Mouse (Mus musculus) liver, embryonic 14.5 days (tissue): Measurements from ENCODE around the gene Gm14137. TPM values are rescaled to one million over a fixed set of nuclear protein-coding genes. Genes with fewer than 3 reads are reported as not detected.

Source experiments
- ATAC-seq: fragments of 200-750 bp; cut with Nextera tagmentation; 2 replicates; pipeline ENCODE4 v1.8.0; 2017; ENCODE audit warnings: moderate number of reproducible peaks, mild to moderate bottlenecking, moderate library complexity; ENCODE audit not compliant: insufficient read depth
- DNase-seq, 3 experiments: peaks; one replicate each; pipeline ENCODE4 v3.0.0-alpha.2; 2012 to 2013; ENCODE audit warnings: low read depth in 3 of 3, low spot score in 3 of 3
- H3K27ac ChIP-seq: fragments of 300-500 bp; sonication (generic); 2 replicates; pipeline ENCODE4 v1.5.1; 2014; ENCODE audit warnings: moderate library complexity, mild to moderate bottlenecking, control low read depth, inconsistent platforms
- H3K27me3 ChIP-seq: fragments of 300-500 bp; sonication (generic); 2 replicates; pipeline ENCODE4 v1.6.1; 2014; ENCODE audit warnings: mild to moderate bottlenecking, low read length, moderate library complexity; ENCODE audit not compliant: control insufficient read depth, insufficient read depth
- H3K36me3 ChIP-seq: fragments of 300-500 bp; sonication (generic); replicated peaks from 2 replicates; pipeline ENCODE4 v1.6.1; 2014; ENCODE audit warnings: low read depth; ENCODE audit not compliant: control insufficient read depth, insufficient read depth
- H3K4me1 ChIP-seq, 2 experiments: fragments of 200-500 bp in 1 of 2; fragments of 300-500 bp in 1 of 2; sonication (generic) in 1 of 2; replicated peaks; 2 replicates each; pipeline ENCODE4 v1.6.1; 2012 to 2014; ENCODE audit warnings: antibody characterized with exemption in 1 of 2, inconsistent platforms in 1 of 2, low read length in 1 of 2; ENCODE audit not compliant: control insufficient read depth in 2 of 2, insufficient read depth in 2 of 2
- H3K4me2 ChIP-seq: fragments of 300-500 bp; sonication (generic); 2 replicates; pipeline ENCODE4 v1.6.1; 2014; ENCODE audit warnings: low read depth, mild to moderate bottlenecking, control low read depth, moderate library complexity
- H3K4me3 ChIP-seq, 2 experiments: fragments of 200-500 bp in 1 of 2; fragments of 300-500 bp in 1 of 2; sonication (generic) in 1 of 2; 2 replicates each; pipeline ENCODE4 v1.5.1; 2012 to 2014; ENCODE audit warnings: low read depth in 2 of 2, low read length in 2 of 2, mild to moderate bottlenecking in 2 of 2, control low read depth in 1 of 2, inconsistent platforms in 1 of 2, moderate library complexity in 1 of 2; ENCODE audit not compliant: insufficient read depth in 1 of 2
- H3K9ac ChIP-seq: fragments of 300-500 bp; sonication (generic); replicated peaks from 2 replicates; pipeline ENCODE4 v1.6.1; 2014; ENCODE audit warnings: mild to moderate bottlenecking, control low read depth, moderate library complexity
- H3K9me3 ChIP-seq: fragments of 300-500 bp; sonication (generic); 2 replicates; pipeline ENCODE4 v1.6.1; 2016; ENCODE audit warnings: low read length, mixed read lengths; ENCODE audit not compliant: control insufficient read depth
- CTCF ChIP-seq: IDR thresholded peaks from 2 replicates; pipeline ENCODE4 v1.5.1; 2016; ENCODE audit warnings: antibody characterized with exemption, low read depth, control low read depth
- EP300 ChIP-seq: IDR thresholded peaks from 2 replicates; pipeline ENCODE4 v1.6.1; 2016; ENCODE audit warnings: antibody characterized with exemption, low read depth
- WGBS: fragments of 180-500 bp; shearing (Covaris S2); extraction: QIAGEN DNeasy Blood & Tissue Kit; methylation state at CpG from one replicate; pipeline ENCODE4 v1.1.7; 2014; ENCODE audit not compliant: insufficient replicate concordance; 5-methylcytosine and 5-hydroxymethylcytosine counted together
- polyA plus RNA-seq, 2 experiments: library from polyadenylated mRNA; depleted of rRNA in 1 of 2; stranded (reverse) in 1 of 2; unstranded in 1 of 2; fragments of >200 nt; fragmentation: Nextera tagmentation in 1 of 2; extraction: Ambion mirVana in 1 of 2; gene quantifications; 2 replicates each; pipeline versions ENCODE4 v1.2.1 to v1.2.3; 2012 to 2014

Gene Gm14137
- polyA plus RNA-seq, 2 experiments, result 0.05 TPM; not detected in 1

DNA sequence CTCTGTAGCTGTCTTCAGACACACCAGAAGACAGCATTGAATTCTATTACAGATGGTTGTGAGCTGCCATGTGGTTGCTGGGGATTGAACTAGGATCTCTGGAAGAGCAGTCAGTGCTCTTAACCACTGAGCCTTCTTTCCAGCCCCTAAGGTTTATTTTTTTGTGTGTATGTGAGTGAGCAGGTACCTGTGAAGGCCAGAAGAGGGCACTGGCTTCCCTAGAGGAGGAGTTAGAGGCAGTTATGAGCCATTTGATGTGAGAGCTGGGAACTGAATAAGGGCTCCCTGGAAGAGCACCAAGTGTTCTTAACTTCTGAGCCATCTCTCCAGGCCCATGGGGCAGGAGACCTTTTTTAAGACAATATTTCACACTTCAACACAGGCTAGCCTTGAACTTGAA is 8.9 kb upstream of the Gm14137 start:
- no peak overlapping the region for H3K4me3 ChIP-seq
- H3K36me3 ChIP-seq, result no peaks in the 10 kb centered on the region
- ATAC-seq (no peak), DNase-seq (no peak)
- no peak overlapping the region for H3K4me2 ChIP-seq
- TF ChIP-seq CTCF (peak; percentile 19; the same call in 1 of the 2 replicates), EP300 (no peak)
- H3K4me1 ChIP-seq, result peaks cover 13 to 15% of the 10 kb centered on the region in 2 experiments
- H3K27ac ChIP-seq, result no peak overlapping the region
- peaks cover 23% of the 10 kb centered on the region for H3K27me3 ChIP-seq
- no peaks in the 10 kb centered on the region for H3K9me3 ChIP-seq
- no peak overlapping the region for H3K9ac ChIP-seq

GRCm38 (mm10) chr2:119166901-119167865 is 7.1 kb upstream of the Gm14137 start, which contains the start of gene Gchfr:
Gchfr (plus strand) TSS chr2:119167773.
- under 1% methylated on average over 60 of the region's 60 CpGs for WGBS
- Histone ChIP-seq H3K27me3 (peaks cover 23% of the 10 kb centered on the region), H3K4me1 (peaks cover 13 to 15% of the 10 kb centered on the region in 2 experiments), H3K9ac (peak within 1 kb of the TSS; percentile 21; the same call in 1 of the 2 replicates), H3K36me3 (no peaks in the 10 kb centered on the region), H3K4me3 (peak within 1 kb of the TSS; percentile 45 to 58), H3K27ac (no peak within 1 kb of the TSS), H3K9me3 (no peaks in the 10 kb centered on the region), H3K4me2 (peak within 1 kb of the TSS; percentile 85)
- peak; percentile 79 for ATAC-seq
- DNase-seq, result peak in 1 of 3 experiments; percentile 31
- TF ChIP-seq EP300 (no peak), CTCF (peak; percentile 31; the same call in 1 of the 2 replicates)

- peak; percentile 19; the same call in 1 of the 2 replicates for ATAC-seq
These were observed 6.4 kb upstream of the Gm14137 start for GRCm38 (mm10) chr2:119167866-119168256.

GRCm38 (mm10) chr2:119170282-119170681 is 4.0 kb upstream of the Gm14137 start:
- Histone ChIP-seq H3K4me2 (no peak overlapping the region), H3K9me3 (no peaks in the 10 kb centered on the region), H3K36me3 (no peaks in the 10 kb centered on the region), H3K4me1 (peaks cover 17 to 19% of the 10 kb centered on the region in 2 experiments), H3K27ac (no peak overlapping the region), H3K4me3 (no peak overlapping the region), H3K27me3 (peaks cover 23% of the 10 kb centered on the region), H3K9ac (no peak overlapping the region)
- DNase-seq (no peak), ATAC-seq (no peak)
- WGBS, result 55% methylated on average over 2 of the region's 2 CpGs
- TF ChIP-seq EP300 (no peak), CTCF (no peak)

More at GRCm38 (mm10) chr2:119167866-119168256, 6.4 kb upstream of the Gm14137 start:
- DNase-seq, result no peak
- Histone ChIP-seq H3K36me3 (no peaks in the 10 kb centered on the region), H3K27me3 (peaks cover 23% of the 10 kb centered on the region), H3K9ac (peak overlapping the region; percentile 21; the same call in 1 of the 2 replicates), H3K9me3 (no peaks in the 10 kb centered on the region), H3K4me3 (peak overlapping the region; percentile 45 to 58), H3K4me1 (peaks cover 16 to 18% of the 10 kb centered on the region in 2 experiments), H3K27ac (no peak overlapping the region), H3K4me2 (peak overlapping the region; percentile 85)
- TF ChIP-seq CTCF (no peak), EP300 (no peak)
- WGBS, result 4% methylated on average over 26 of the region's 26 CpGs

- Histone ChIP-seq H3K4me2 (no peak overlapping the region), H3K36me3 (no peaks in the 10 kb centered on the region), H3K27ac (no peak overlapping the region), H3K27me3 (peaks cover 22% of the 10 kb centered on the region), H3K4me1 (peaks cover 17 to 19% of the 10 kb centered on the region in 2 experiments), H3K9me3 (no peaks in the 10 kb centered on the region), H3K4me3 (no peak overlapping the region), H3K9ac (no peak overlapping the region)
- whole genome bisulfite sequencing, result 65% methylated on average over 8 of the region's 8 CpGs
- ATAC-seq, result no peak
- no peak for DNase-seq
- no peak for TF ChIP-seq EP300
These were observed 2.7 kb upstream of the Gm14137 start for GRCm38 (mm10) chr2:119171574-119171973.
